Mouse (Mus musculus) lung, postnatal 0 days (tissue): ENCODE data around the gene Lbh.

ENCODE experiments used
- CTCF ChIP-seq: IDR thresholded peaks from 2 replicates; pipeline ENCODE4 v1.5.1; 2016; ENCODE audit warnings: antibody characterized with exemption, mild to moderate bottlenecking
- EP300 ChIP-seq: IDR thresholded peaks from 2 replicates; pipeline ENCODE4 v1.6.1; 2016; ENCODE audit warnings: antibody characterized with exemption, mild to moderate bottlenecking, control low read depth

DNA sequence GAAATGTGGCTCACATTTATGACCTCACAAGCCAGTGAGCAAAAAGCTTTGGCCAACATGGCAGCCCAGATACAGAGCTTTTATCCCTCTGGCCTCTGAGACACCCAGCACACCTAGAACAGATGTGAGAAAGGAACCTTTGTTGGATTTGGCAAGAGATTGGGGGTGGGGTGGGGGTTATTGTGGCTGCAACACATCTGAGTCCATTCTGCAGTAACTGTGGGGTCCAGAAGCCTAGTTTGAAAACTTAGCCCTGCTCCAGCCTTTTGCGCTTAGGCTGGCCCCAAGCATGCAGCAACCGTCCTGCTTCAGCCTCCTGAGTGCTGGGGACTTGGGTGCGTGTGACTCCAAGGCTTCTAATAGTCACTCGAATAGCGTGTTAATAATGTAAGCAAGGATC is 14.8 kb upstream of the Lbh start:
- TF ChIP-seq CTCF (no peak), EP300 (no peak)
